Mouse (Mus musculus) ES-CJ7 (cell line): Measurements from ENCODE around the gene Fyn.

ENCODE experiments used
- DNase-seq: peaks from one replicate; pipeline ENCODE4 v3.0.0; 2011; ENCODE audit warnings: low read depth, low spot score

The Fyn gene

GRCm38 (mm10) chr10:39471040-39471713 is 102.5 kb downstream of the Fyn start:
- DNase-seq = no peak

GRCm38 (mm10) chr10:39471714-39472531 is 103.3 kb downstream of the Fyn start:
- DNase-seq = no peak

GRCm38 (mm10) chr10:39472923-39473322 is 104.3 kb downstream of the Fyn start:
- no peak for DNase-seq

- no peak for DNase-seq
Measured at GRCm38 (mm10) chr10:39479361-39479760, 110.7 kb downstream of the Fyn start.

- no peak for DNase-seq
Measured at GRCm38 (mm10) chr10:39484382-39484826, 115.7 kb downstream of the Fyn start.

- no peak for DNase-seq
Measured at GRCm38 (mm10) chr10:39484892-39485291, 116.2 kb downstream of the Fyn start.

GRCm38 (mm10) chr10:39485939-39486338 is 117.3 kb downstream of the Fyn start:
- no peak for DNase-seq

- DNase-seq = no peak
Measured at GRCm38 (mm10) chr10:39486501-39487450, 118.1 kb downstream of the Fyn start.

GRCm38 (mm10) chr10:39487740-39488415 is 119.2 kb downstream of the Fyn start:
- no peak for DNase-seq

- DNase-seq = no peak
Measured at GRCm38 (mm10) chr10:39488542-39488941, 119.9 kb downstream of the Fyn start.

- no peak for DNase-seq
Measured at GRCm38 (mm10) chr10:39488956-39489355, 120.3 kb downstream of the Fyn start.

GRCm38 (mm10) chr10:39490349-39491121 is 121.9 kb downstream of the Fyn start:
- no peak for DNase-seq

- DNase-seq = no peak
Measured at GRCm38 (mm10) chr10:39492146-39492545, 123.5 kb downstream of the Fyn start.

- no peak for DNase-seq
Measured at GRCm38 (mm10) chr10:39493007-39493406, 124.4 kb downstream of the Fyn start.

- DNase-seq = no peak
Measured at GRCm38 (mm10) chr10:39498641-39499040, 130.0 kb downstream of the Fyn start.

- peak; percentile 22 for DNase-seq
Measured at GRCm38 (mm10) chr10:39501571-39501970, 132.9 kb downstream of the Fyn start.

GRCm38 (mm10) chr10:39501977-39502706 is 133.5 kb downstream of the Fyn start:
- peak; percentile 21 for DNase-seq

GRCm38 (mm10) chr10:39503331-39503730 is 134.7 kb downstream of the Fyn start:
- peak; percentile 62 for DNase-seq

GRCm38 (mm10) chr10:39505007-39505406 is 136.4 kb downstream of the Fyn start:
- DNase-seq = no peak

GRCm38 (mm10) chr10:39505621-39506020 is 137.0 kb downstream of the Fyn start:
- DNase-seq = no peak
